In the genomic region with DNA sequence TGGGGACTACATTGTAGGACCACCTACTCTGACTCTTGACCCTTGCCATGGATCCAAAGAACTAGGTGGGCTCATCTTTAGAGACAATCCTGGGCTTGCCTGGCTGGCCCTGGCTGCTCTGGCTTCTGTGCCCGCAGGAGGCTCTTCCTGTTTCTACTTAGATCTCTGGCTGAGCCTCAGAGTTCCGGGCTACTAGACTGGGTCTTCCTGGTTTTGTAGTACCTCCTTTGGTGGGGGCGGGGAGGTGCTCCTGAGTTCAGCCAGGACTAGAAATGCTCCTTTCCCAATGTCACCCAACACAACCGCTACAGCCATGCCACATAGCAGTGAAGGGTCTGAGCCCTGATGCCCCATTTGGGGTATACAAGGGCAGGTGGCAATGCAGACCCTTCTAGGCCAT, we compare ENCODE assay signal across 14 mouse cellular contexts.
"Had no signal": no experiment of that assay in that cellular context is flagged by ENCODE, and none has a peak within 500 bp of the region (broad histone marks: within the 10 kb centered on the region; RNA-seq: fewer than 3 reads in every experiment).

No protein-coding gene starts in this region.

- H3K9ac ChIP-seq: limb, embryonic 15.5 days; liver, embryonic 12.5 days; lung, embryonic 14.5 days; midbrain, embryonic 12.5 days; stomach, embryonic 15.5 days had no signal

- H3K4me3 ChIP-seq: limb, embryonic 15.5 days; liver, embryonic 12.5 days; midbrain, embryonic 12.5 days; stomach, embryonic 15.5 days had no signal

- H3K27ac ChIP-seq: kidney, postnatal 0 days; limb, embryonic 15.5 days; liver, embryonic 12.5 days; midbrain, embryonic 12.5 days; stomach, embryonic 15.5 days had no signal

- H3K4me1 ChIP-seq: limb, embryonic 15.5 days; liver, embryonic 12.5 days; stomach, embryonic 15.5 days had no signal

- H3K4me2 ChIP-seq: limb, embryonic 15.5 days; liver, embryonic 12.5 days; lung, embryonic 14.5 days; midbrain, embryonic 12.5 days; stomach, embryonic 15.5 days had no signal

- DNase-seq: kidney, adult 8-10 months; kidney, postnatal 36 days; lung, embryonic 14.5 days; lung, postnatal 10 days; lung, postnatal 4 days; right cerebral cortex, postnatal 14 days; thymus, adult 2 months; thymus, postnatal 25 days had no signal

- H3K27me3 ChIP-seq: limb, embryonic 15.5 days; liver, embryonic 12.5 days; midbrain, embryonic 12.5 days; stomach, embryonic 15.5 days had no signal

- H3K9me3 ChIP-seq: limb, embryonic 15.5 days; liver, embryonic 12.5 days; midbrain, embryonic 12.5 days; stomach, embryonic 15.5 days had no signal

- ATAC-seq: liver, embryonic 12.5 days; midbrain, embryonic 16.5 days had no signal
